Mouse (Mus musculus) kidney, adult 2 months (tissue): ENCODE measurements around the gene Lonp2.

Source experiments
- CTCF ChIP-seq: fragments of 200-500 bp; conservative IDR thresholded peaks from 2 replicates; pipeline ENCODE4 v1.5.1; 2011; ENCODE audit warnings: low read depth, mild to moderate bottlenecking, control low read depth, low read length, moderate library complexity, mixed read lengths; ENCODE audit not compliant: insufficient read depth, insufficient read length
- POLR2A ChIP-seq: fragments of 200-500 bp; IDR thresholded peaks from one replicate; pipeline ENCODE4 v1.6.1; 2011; ENCODE audit warnings: low read depth, low read length, control low read depth

- TF ChIP-seq CTCF (no peak), POLR2A (no peak)
Observed at GRCm38 (mm10) chr8:86624915-86625314, 1.1 kb downstream of the Lonp2 start.
